Mouse (Mus musculus): ENCODE measurements around the gene Ogt. TPM values are rescaled to one million over a fixed set of nuclear protein-coding genes. Genes with fewer than 3 reads are reported as not detected.

Ogt gene
- polyA plus RNA-seq, 1 experiment from 2014 or later = 149 TPM

GRCm38 (mm10) chrX:101732644-101733043, 92.8 kb downstream of the Ogt start:
- H3K27ac ChIP-seq (ENCODE audit: low read length) = no peak overlapping the region
- ATAC-seq (ENCODE audit: low read depth) = no peak
- H3K9me3 ChIP-seq (ENCODE audit: control insufficient read depth, low read length) = no peaks in the 10 kb centered on the region
- H3K4me3 ChIP-seq (ENCODE audit: low read length) = no peak overlapping the region
- H3K9ac ChIP-seq (ENCODE audit: low read length) = no peak overlapping the region
- H3K4me2 ChIP-seq (ENCODE audit: low read depth, low read length) = no peak overlapping the region
- no peaks in the 10 kb centered on the region for H3K36me3 ChIP-seq (ENCODE audit: control insufficient read depth, insufficient read depth, low read length)
- H3K27me3 ChIP-seq (ENCODE audit: control insufficient read depth, insufficient read depth, low read depth, low read length) = peaks cover 2% of the 10 kb centered on the region; the same call in 1 of the 2 replicates
- 54% methylated on average over 12 of the region's 12 CpGs for WGBS
- H3K4me1 ChIP-seq (replicated peaks; ENCODE audit: control insufficient read depth, insufficient read depth, low read length) = peaks cover 3% of the 10 kb centered on the region; the same call in 1 of the 2 replicates

- Histone ChIP-seq H3K36me3 (ENCODE audit: control insufficient read depth, insufficient read depth, low read length) (no peaks in the 10 kb centered on the region), H3K4me3 (ENCODE audit: low read length) (no peak overlapping the region), H3K4me2 (ENCODE audit: low read depth, low read length) (no peak overlapping the region), H3K9ac (ENCODE audit: low read length) (no peak overlapping the region), H3K27ac (ENCODE audit: low read length) (no peak overlapping the region), H3K9me3 (ENCODE audit: control insufficient read depth, low read length) (no peaks in the 10 kb centered on the region), H3K4me1 (replicated peaks; ENCODE audit: control insufficient read depth, insufficient read depth, low read length) (peaks cover 3% of the 10 kb centered on the region; the same call in 1 of the 2 replicates), H3K27me3 (ENCODE audit: control insufficient read depth, insufficient read depth, low read depth, low read length) (peaks cover 2% of the 10 kb centered on the region; the same call in 1 of the 2 replicates)
- ATAC-seq (ENCODE audit: low read depth) = no peak
- WGBS = 82% methylated on average over 3 of the region's 3 CpGs
Observed at GRCm38 (mm10) chrX:101733288-101733687, 93.4 kb downstream of the Ogt start.

GRCm38 (mm10) chrX:101733828-101734319, 94.0 kb downstream of the Ogt start, which contains the start of gene Cxcr3:
Gene Cxcr3, minus strand, starts transcription at chrX:101734269.
- Histone ChIP-seq H3K27ac (ENCODE audit: low read length) (peak within 1 kb of the TSS; percentile 36; the same call in 1 of the 2 replicates), H3K36me3 (ENCODE audit: control insufficient read depth, insufficient read depth, low read length) (no peaks in the 10 kb centered on the region), H3K4me1 (replicated peaks; ENCODE audit: control insufficient read depth, insufficient read depth, low read length) (peaks cover 3% of the 10 kb centered on the region; the same call in 1 of the 2 replicates), H3K9ac (ENCODE audit: low read length) (no peak within 1 kb of the TSS), H3K4me3 (ENCODE audit: low read length) (no peak within 1 kb of the TSS), H3K4me2 (ENCODE audit: low read depth, low read length) (no peak within 1 kb of the TSS), H3K9me3 (ENCODE audit: control insufficient read depth, low read length) (no peaks in the 10 kb centered on the region), H3K27me3 (ENCODE audit: control insufficient read depth, insufficient read depth, low read depth, low read length) (peaks cover 2% of the 10 kb centered on the region; the same call in 1 of the 2 replicates)
- ATAC-seq (ENCODE audit: low read depth) = no peak
- WGBS = 41% methylated on average over 11 of the region's 11 CpGs

Other genes starting within 250 kb of the Ogt start
- gene Zmym3, start 219.2 kb upstream of the Ogt start, polyA plus RNA-seq (2015; fragmentation: Nextera tagmentation; extraction: Ambion mirVana) = 31.4 and 33.2 TPM in 2 replicates
- 399 and 412 TPM in 2 replicates for gene Nono, start 210.7 kb upstream of the Ogt start, polyA plus RNA-seq (2015; fragmentation: Nextera tagmentation; extraction: Ambion mirVana)
- 7.6 and 12.3 TPM in 2 replicates for gene Itgb1bp2, start 191.0 kb upstream of the Ogt start, polyA plus RNA-seq (2015; fragmentation: Nextera tagmentation; extraction: Ambion mirVana)
- gene Taf1, start 107.3 kb upstream of the Ogt start, polyA plus RNA-seq (2015; fragmentation: Nextera tagmentation; extraction: Ambion mirVana) = 11.9 and 12.5 TPM in 2 replicates
- gene Cxcr3, start 94.2 kb downstream of the Ogt start, polyA plus RNA-seq (2015; fragmentation: Nextera tagmentation; extraction: Ambion mirVana) = 0.24 and 0.25 TPM in 2 replicates
- 0.31 TPM in 1 of 2 replicates, not detected in the other for gene Gm4779, start 154.4 kb downstream of the Ogt start, polyA plus RNA-seq (2015; fragmentation: Nextera tagmentation; extraction: Ambion mirVana)
- gene 8030474K03Rik, start 154.6 kb downstream of the Ogt start, polyA plus RNA-seq (2015; fragmentation: Nextera tagmentation; extraction: Ambion mirVana) = 0.11 and 0.44 TPM in 2 replicates
- 4.2 and 4.5 TPM in 2 replicates for gene Nhsl2, start 209.3 kb downstream of the Ogt start, polyA plus RNA-seq (2015; fragmentation: Nextera tagmentation; extraction: Ambion mirVana)

Measured in lung, embryonic 16.5 days (tissue).